Mouse (Mus musculus) heart, embryonic 14.5 days (tissue): ENCODE measurements around the gene Il31ra. TPM values are rescaled to one million over a fixed set of nuclear protein-coding genes. Genes with fewer than 3 reads are reported as not detected.

ENCODE experiments used
- ATAC-seq: fragments of 200-750 bp; cut with Nextera tagmentation; 2 replicates; pipeline ENCODE4 v1.8.0; 2017; ENCODE audit warnings: low read depth, moderate TSS enrichment; ENCODE audit not compliant: insufficient number of reproducible peaks, insufficient read depth, low FRiP score
- H3K27ac ChIP-seq, 2 experiments: fragments of 200-500 bp in 1 of 2; fragments of 300-500 bp in 1 of 2; sonication (generic) in 1 of 2; replicated peaks in 1 of 2; 2 replicates each; pipeline ENCODE4 v1.5.1; 2012 to 2014; ENCODE audit warnings: low read depth in 2 of 2, low read length in 2 of 2, control low read depth in 1 of 2, mild to moderate bottlenecking in 1 of 2, mixed read lengths in 1 of 2; ENCODE audit not compliant: control insufficient read depth in 1 of 2, insufficient read depth in 1 of 2
- H3K27me3 ChIP-seq: fragments of 300-500 bp; sonication (generic); 2 replicates; pipeline ENCODE4 v1.6.1; 2014; ENCODE audit warnings: mild to moderate bottlenecking, low read length, control low read depth; ENCODE audit not compliant: control insufficient read depth, insufficient read depth
- H3K36me3 ChIP-seq: fragments of 300-500 bp; sonication (generic); 2 replicates; pipeline ENCODE4 v1.6.1; 2014; ENCODE audit warnings: mild to moderate bottlenecking, control low read depth, low read length, mixed read lengths; ENCODE audit not compliant: control insufficient read depth, insufficient read depth
- H3K4me1 ChIP-seq, 2 experiments: fragments of 200-500 bp in 1 of 2; fragments of 300-500 bp in 1 of 2; sonication (generic) in 1 of 2; 2 replicates each; pipeline ENCODE4 v1.6.1; 2012 to 2014; ENCODE audit warnings: low read length in 2 of 2, control low read depth in 1 of 2, mixed read lengths in 1 of 2; ENCODE audit not compliant: control insufficient read depth in 2 of 2, insufficient read depth in 2 of 2
- H3K4me2 ChIP-seq: fragments of 300-500 bp; sonication (generic); 2 replicates; pipeline ENCODE4 v1.6.1; 2014; ENCODE audit warnings: mild to moderate bottlenecking, low read length
- H3K4me3 ChIP-seq, 2 experiments: fragments of 200-500 bp in 1 of 2; fragments of 300-500 bp in 1 of 2; sonication (generic) in 1 of 2; 2 replicates each; pipeline ENCODE4 v1.5.1; 2012 to 2014; ENCODE audit warnings: low read length in 2 of 2, mild to moderate bottlenecking in 2 of 2, control low read depth in 1 of 2, low read depth in 1 of 2, moderate library complexity in 1 of 2; ENCODE audit not compliant: control insufficient read depth in 1 of 2, insufficient read depth in 1 of 2
- H3K9ac ChIP-seq: fragments of 300-500 bp; sonication (generic); 2 replicates; pipeline ENCODE4 v1.6.1; 2014; ENCODE audit warnings: mild to moderate bottlenecking, low read length
- H3K9me3 ChIP-seq: fragments of 300-500 bp; sonication (generic); 2 replicates; pipeline ENCODE4 v1.6.1; 2016; ENCODE audit warnings: low read length, control low read depth; ENCODE audit not compliant: control insufficient read depth
- WGBS: fragments of 180-500 bp; shearing (Covaris S2); extraction: QIAGEN DNeasy Blood & Tissue Kit; methylation state at CpG from one replicate; pipeline ENCODE4 v1.1.7; 2014; 5-methylcytosine and 5-hydroxymethylcytosine counted together
- polyA plus RNA-seq: library from polyadenylated mRNA; unstranded; fragments of >200 nt; fragmentation: Nextera tagmentation; extraction: Ambion mirVana; gene quantifications from 2 replicates; pipeline ENCODE4 v1.2.1, GENCODE M21; 2014

Il31ra gene
- polyA plus RNA-seq, 1 experiment from 2014 or later, result 0.34 TPM

GRCm38 (mm10) chr13:112506766-112507165, 87.4 kb downstream of the Il31ra start:
- H3K4me2 ChIP-seq, result no peak overlapping the region
- 84% methylated on average over 13 of the region's 13 CpGs for WGBS
- H3K4me1 ChIP-seq, result peaks cover 4 to 10% of the 10 kb centered on the region in 2 experiments; a peak in 3 of 4 replicates
- no peak overlapping the region for H3K4me3 ChIP-seq
- H3K9me3 ChIP-seq, result no peaks in the 10 kb centered on the region
- ATAC-seq, result no peak
- H3K27me3 ChIP-seq, result no peaks in the 10 kb centered on the region
- peaks cover 62% of the 10 kb centered on the region for H3K36me3 ChIP-seq
- no peak overlapping the region for H3K9ac ChIP-seq
- H3K27ac ChIP-seq, result no peak overlapping the region

GRCm38 (mm10) chr13:112505436-112505835, 88.7 kb downstream of the Il31ra start:
- Histone ChIP-seq H3K27ac (no peak overlapping the region), H3K4me3 (no peak overlapping the region), H3K9me3 (no peaks in the 10 kb centered on the region), H3K36me3 (peaks cover 75% of the 10 kb centered on the region), H3K9ac (no peak overlapping the region), H3K4me1 (no peaks in the 10 kb centered on the region), H3K27me3 (no peaks in the 10 kb centered on the region), H3K4me2 (no peak overlapping the region)
- WGBS, result 89% methylated on average over 6 of the region's 6 CpGs
- no peak for ATAC-seq

- no peak overlapping the region for H3K9ac ChIP-seq
- H3K9me3 ChIP-seq, result no peaks in the 10 kb centered on the region
- WGBS, result 94% methylated on average over 13 of the region's 13 CpGs
- no peaks in the 10 kb centered on the region for H3K4me1 ChIP-seq
- H3K27ac ChIP-seq, result no peak overlapping the region
- H3K27me3 ChIP-seq, result no peaks in the 10 kb centered on the region
- no peak for ATAC-seq
- H3K4me3 ChIP-seq, result no peak overlapping the region
- peaks cover 90% of the 10 kb centered on the region for H3K36me3 ChIP-seq
- H3K4me2 ChIP-seq, result no peak overlapping the region
Measured at GRCm38 (mm10) chr13:112503846-112504245, 90.3 kb downstream of the Il31ra start.

GRCm38 (mm10) chr13:112500466-112500865, 93.7 kb downstream of the Il31ra start:
- ATAC-seq, result no peak
- 95% methylated on average over 9 of the region's 9 CpGs for WGBS
- Histone ChIP-seq H3K27me3 (no peaks in the 10 kb centered on the region), H3K27ac (no peak overlapping the region), H3K4me1 (no peaks in the 10 kb centered on the region), H3K9me3 (no peaks in the 10 kb centered on the region), H3K9ac (no peak overlapping the region), H3K4me3 (no peak overlapping the region), H3K36me3 (peaks cover 98% of the 10 kb centered on the region), H3K4me2 (no peak overlapping the region)

- Histone ChIP-seq H3K9ac (no peak overlapping the region), H3K27me3 (no peaks in the 10 kb centered on the region), H3K27ac (no peak overlapping the region), H3K36me3 (peaks cover 98% of the 10 kb centered on the region), H3K4me2 (no peak overlapping the region), H3K4me1 (no peaks in the 10 kb centered on the region), H3K4me3 (no peak overlapping the region), H3K9me3 (no peaks in the 10 kb centered on the region)
- WGBS, result 89% methylated on average over 4 of the region's 4 CpGs
- no peak for ATAC-seq
Measured at GRCm38 (mm10) chr13:112500027-112500426, 94.1 kb downstream of the Il31ra start.

GRCm38 (mm10) chr13:112494590-112494989, 99.6 kb downstream of the Il31ra start:
- ATAC-seq, result no peak
- no peaks in the 10 kb centered on the region for H3K27me3 ChIP-seq
- no peak overlapping the region for H3K4me2 ChIP-seq
- H3K27ac ChIP-seq, result no peak overlapping the region
- no peak overlapping the region for H3K4me3 ChIP-seq
- H3K9ac ChIP-seq, result no peak overlapping the region
- 92% methylated on average over 12 of the region's 12 CpGs for WGBS
- peaks cover 0 to 2% of the 10 kb centered on the region in 2 experiments; a peak in 1 of 4 replicates for H3K4me1 ChIP-seq
- H3K36me3 ChIP-seq, result peaks cover 99% of the 10 kb centered on the region
- no peaks in the 10 kb centered on the region for H3K9me3 ChIP-seq

- Histone ChIP-seq H3K9me3 (no peaks in the 10 kb centered on the region), H3K27me3 (no peaks in the 10 kb centered on the region), H3K27ac (no peak overlapping the region), H3K4me3 (no peak overlapping the region), H3K4me1 (peaks cover 0 to 2% of the 10 kb centered on the region in 2 experiments; a peak in 1 of 4 replicates), H3K36me3 (peaks cover 97% of the 10 kb centered on the region), H3K9ac (no peak overlapping the region), H3K4me2 (no peak overlapping the region)
- 21% methylated on average over 1 of the region's 1 CpGs for WGBS
- no peak for ATAC-seq
Measured at GRCm38 (mm10) chr13:112492285-112492678, 101.9 kb downstream of the Il31ra start.

GRCm38 (mm10) chr13:112491636-112492284, 102.4 kb downstream of the Il31ra start:
- no peak overlapping the region for H3K27ac ChIP-seq

More at GRCm38 (mm10) chr13:112491636-112492284, 102.4 kb downstream of the Il31ra start:
- Histone ChIP-seq H3K4me1 (peaks cover 0 to 2% of the 10 kb centered on the region in 2 experiments; a peak in 1 of 4 replicates), H3K4me3 (no peak overlapping the region), H3K9ac (no peak overlapping the region), H3K9me3 (no peaks in the 10 kb centered on the region), H3K36me3 (peaks cover 97% of the 10 kb centered on the region), H3K27me3 (no peaks in the 10 kb centered on the region), H3K4me2 (no peak overlapping the region)
- WGBS, result 83% methylated on average over 14 of the region's 14 CpGs
- ATAC-seq, result no peak
